Mouse (Mus musculus) CD8-positive naive resting alpha-beta T cell, adult 2 months (primary cell): ENCODE data around the gene Gramd4.
A peak's percentile ranks its signal among the peaks of the same experiment; 100 is the strongest.

ENCODE experiments used
- DNase-seq, 2 experiments: peaks; one replicate each; pipeline ENCODE4 v3.0.0; 2022; ENCODE audit warnings: low read depth in 2 of 2, low spot score in 2 of 2

Gene Gramd4

DNA sequence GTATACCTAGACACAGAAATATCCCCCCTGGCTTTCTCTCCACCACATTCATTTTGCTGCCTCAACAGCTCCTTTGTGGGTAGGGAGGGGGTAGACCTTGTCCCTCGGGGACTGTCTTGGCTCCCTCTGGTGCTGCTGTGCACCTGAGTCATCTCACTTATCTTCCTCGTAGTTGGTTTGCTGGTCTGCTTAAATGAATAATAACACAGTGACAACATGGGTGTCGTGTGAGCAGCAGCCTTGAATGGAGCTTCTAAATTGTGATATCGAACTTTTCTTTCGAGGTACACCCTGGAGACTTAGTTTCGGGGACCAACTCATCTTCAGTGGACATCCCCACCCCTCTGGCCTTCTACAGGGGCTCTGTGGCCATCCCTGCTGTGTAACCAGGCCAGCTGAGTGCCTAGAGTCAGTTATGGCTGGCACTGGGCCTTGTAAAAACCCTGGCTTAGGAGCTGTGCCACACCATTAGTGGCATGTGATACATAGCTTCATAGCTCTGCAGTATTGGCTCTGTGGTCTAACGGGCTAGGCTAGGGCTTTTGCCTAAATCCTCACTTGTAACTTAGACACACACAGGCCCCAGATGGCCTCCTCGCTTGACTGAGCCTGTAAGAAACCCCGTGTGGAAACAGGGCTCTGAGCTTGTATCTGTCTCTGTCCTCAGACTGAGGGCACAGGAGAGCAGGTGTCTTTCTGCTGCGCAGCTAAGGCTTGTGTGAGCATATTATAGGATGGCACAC lies 53.0 kb downstream of the Gramd4 start:
- DNase-seq = no peak

GRCm38 (mm10) chr15:86112707-86113341 lies 55.3 kb downstream of the Gramd4 start:
- no peak for DNase-seq

GRCm38 (mm10) chr15:86113342-86113710 lies 55.8 kb downstream of the Gramd4 start:
- peak in 1 of 2 experiments; percentile 13 for DNase-seq

- DNase-seq = no peak
Observed at GRCm38 (mm10) chr15:86116421-86116820, 58.9 kb downstream of the Gramd4 start.

GRCm38 (mm10) chr15:86117115-86118100 lies 59.9 kb downstream of the Gramd4 start:
- no peak for DNase-seq

DNA sequence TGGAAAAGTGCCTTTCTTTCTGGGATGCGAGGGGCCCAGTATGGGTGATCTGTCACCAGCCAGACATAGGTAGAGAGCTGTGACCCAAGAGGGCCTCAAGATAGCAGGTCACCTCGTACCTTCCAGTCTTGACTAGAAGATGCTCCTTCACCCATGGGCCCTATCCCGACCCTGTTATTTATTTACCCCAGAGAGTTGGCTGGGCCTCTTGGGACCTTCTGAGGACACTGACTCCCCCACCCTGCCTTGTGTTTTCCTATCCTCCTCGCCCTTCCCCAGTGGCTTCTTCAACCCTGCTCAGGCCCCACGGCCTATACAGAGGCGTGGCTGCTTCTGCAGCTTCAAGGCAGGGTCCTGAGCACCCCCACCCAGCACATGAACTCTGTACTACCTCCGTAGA lies 61.7 kb downstream of the Gramd4 start:
- DNase-seq = no peak

GRCm38 (mm10) chr15:86122261-86122949 lies 64.9 kb downstream of the Gramd4 start:
- DNase-seq = no peak

DNA sequence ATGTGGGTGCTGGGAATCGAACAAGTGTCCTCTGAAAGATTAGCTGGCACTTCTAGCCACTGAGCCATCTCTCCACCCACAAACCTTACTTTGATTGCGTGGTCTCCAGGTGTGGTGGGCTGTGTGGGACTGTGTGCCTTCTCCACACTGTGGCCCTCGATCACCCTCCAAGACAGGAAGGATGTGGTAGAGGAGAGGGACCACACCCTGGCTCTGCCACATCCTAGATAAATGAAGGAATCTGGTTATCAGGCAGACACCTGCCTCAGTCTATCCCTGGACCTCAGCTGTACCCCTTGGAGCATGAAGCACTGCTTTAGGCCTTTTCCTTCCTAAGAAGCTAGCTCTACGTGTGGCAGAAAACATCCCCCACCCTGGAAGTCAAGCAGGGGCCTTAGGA lies 65.9 kb downstream of the Gramd4 start:
- no peak for DNase-seq

DNA sequence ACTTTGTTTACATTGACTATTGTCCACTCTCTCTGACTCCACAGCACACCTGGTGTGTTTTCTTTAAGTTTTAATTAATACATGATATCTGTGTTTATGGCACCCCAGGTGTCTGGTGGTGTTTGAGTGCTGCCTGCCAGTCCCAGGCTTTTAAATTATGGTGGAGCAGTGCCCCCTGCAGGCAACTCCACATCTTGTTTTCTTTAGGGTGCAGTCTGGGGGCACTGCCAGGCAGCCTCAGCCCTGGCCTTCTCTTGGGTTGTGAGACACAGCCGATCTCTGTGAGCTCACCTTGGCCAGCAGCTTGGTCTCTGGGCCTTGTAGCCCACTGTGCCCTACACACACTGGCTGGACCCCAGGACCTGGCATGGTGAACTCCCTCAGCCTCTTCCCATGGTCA lies 66.9 kb downstream of the Gramd4 start:
- peak; percentile 53 to 71 for DNase-seq

- DNase-seq = no peak
Observed at GRCm38 (mm10) chr15:86129036-86129435, 71.5 kb downstream of the Gramd4 start.

- no peak for DNase-seq
Observed at GRCm38 (mm10) chr15:86130657-86131056, 73.2 kb downstream of the Gramd4 start.

- DNase-seq = peak; percentile 69 to 75
Observed at GRCm38 (mm10) chr15:86134941-86135783, 77.7 kb downstream of the Gramd4 start.

- DNase-seq = peak; percentile 33 to 59
Observed at GRCm38 (mm10) chr15:86137638-86138037, 80.1 kb downstream of the Gramd4 start.

GRCm38 (mm10) chr15:86140323-86140722 lies 82.8 kb downstream of the Gramd4 start:
- DNase-seq = peak; percentile 16 to 23

GRCm38 (mm10) chr15:86144577-86144976 lies 87.1 kb downstream of the Gramd4 start:
- DNase-seq = no peak

GRCm38 (mm10) chr15:86145046-86145445 lies 87.6 kb downstream of the Gramd4 start:
- DNase-seq = no peak

DNA sequence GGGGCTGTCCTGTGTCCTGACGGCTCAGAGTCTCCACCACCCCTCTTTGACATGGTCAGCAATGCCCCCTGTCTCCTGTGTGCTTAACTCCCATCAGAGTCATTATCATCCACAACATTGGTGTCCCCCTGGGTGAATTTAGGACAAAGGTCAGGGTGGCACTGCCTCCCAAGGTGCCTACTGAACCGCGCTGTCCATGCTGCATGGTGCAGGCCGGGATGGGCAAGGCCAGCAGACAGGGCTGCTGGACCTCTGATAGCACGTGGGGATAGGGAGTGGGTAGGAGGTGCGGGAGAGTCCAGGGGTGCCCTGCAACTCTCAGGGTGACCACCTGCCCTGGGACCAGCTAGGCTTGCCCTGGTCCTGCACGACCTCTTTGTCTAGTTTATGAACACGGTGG lies 89.4 kb downstream of the Gramd4 start:
- no peak for DNase-seq

DNA sequence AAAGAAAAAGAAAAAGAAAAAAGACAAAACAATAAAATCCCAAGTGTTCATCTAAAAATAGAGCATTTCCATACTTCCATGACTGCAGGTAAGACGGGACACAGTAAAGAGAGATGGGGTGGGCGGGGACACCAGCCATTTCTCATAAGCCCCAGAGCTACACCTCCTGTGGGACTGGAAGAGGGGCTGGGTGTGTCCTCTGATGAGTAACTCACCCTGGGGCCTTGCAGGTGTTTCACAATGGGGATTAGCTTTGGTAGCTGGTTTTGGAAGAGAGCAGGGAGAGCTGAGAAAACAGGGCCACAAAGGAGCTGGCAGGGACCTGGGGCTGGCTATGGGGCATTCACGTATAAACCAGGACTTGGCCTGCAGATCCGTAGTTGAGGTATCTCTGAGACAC lies 93.1 kb downstream of the Gramd4 start:
- no peak for DNase-seq

DNA sequence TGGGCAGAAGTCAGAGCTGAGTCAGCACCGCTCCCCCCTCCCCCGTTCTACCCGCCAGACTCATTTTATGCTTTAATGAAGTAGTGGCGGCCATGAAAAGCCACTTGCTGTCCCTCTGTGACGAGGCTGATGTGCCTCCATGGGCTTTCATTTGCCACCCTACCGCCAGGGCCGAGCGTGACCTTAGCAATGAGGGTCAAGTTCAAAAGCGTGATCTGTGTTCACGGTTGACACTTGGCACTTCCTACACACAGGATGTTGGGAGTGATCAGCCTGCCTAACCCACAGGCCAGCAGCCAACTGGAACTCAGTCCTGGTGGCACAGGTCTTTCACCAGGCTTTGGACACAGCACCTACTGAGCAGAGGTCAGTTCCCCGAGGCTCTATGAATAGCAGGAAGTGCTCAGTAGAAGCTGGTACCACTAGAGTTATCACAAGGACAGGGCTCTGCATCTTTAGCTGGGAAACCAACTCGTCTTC lies 96.0 kb downstream of the Gramd4 start:
- no peak for DNase-seq

GRCm38 (mm10) chr15:86156492-86156891 lies 99.0 kb downstream of the Gramd4 start:
- DNase-seq = no peak
